Mouse (Mus musculus): ENCODE results near the gene Gm21969.

Gene Gm21969

DNA sequence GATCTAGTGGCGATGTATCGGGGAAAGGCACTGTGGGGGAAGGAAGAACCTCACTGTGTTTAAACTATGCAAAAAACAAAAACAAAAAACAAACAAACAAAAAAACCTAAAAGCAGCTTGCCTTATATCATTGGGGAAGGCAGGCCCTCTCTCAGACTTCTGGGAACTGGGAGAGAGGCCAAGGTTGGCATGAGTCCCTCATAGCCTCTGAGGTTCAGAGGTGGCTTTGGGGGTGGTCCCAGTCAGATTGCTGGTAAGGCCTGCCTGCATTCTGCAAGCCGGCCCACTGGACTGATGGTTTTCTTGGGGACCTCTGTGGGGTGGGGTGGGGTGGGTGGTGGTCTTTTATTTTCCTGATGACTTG is 14.0 kb downstream of the Gm21969 start:
- no peak for DNase-seq (ENCODE audit: low spot score in 2 of 2)

- no peak for DNase-seq (ENCODE audit: low spot score in 2 of 2)
Measured at GRCm38 (mm10) chr4:139619765-139620164, 16.8 kb downstream of the Gm21969 start.

DNA sequence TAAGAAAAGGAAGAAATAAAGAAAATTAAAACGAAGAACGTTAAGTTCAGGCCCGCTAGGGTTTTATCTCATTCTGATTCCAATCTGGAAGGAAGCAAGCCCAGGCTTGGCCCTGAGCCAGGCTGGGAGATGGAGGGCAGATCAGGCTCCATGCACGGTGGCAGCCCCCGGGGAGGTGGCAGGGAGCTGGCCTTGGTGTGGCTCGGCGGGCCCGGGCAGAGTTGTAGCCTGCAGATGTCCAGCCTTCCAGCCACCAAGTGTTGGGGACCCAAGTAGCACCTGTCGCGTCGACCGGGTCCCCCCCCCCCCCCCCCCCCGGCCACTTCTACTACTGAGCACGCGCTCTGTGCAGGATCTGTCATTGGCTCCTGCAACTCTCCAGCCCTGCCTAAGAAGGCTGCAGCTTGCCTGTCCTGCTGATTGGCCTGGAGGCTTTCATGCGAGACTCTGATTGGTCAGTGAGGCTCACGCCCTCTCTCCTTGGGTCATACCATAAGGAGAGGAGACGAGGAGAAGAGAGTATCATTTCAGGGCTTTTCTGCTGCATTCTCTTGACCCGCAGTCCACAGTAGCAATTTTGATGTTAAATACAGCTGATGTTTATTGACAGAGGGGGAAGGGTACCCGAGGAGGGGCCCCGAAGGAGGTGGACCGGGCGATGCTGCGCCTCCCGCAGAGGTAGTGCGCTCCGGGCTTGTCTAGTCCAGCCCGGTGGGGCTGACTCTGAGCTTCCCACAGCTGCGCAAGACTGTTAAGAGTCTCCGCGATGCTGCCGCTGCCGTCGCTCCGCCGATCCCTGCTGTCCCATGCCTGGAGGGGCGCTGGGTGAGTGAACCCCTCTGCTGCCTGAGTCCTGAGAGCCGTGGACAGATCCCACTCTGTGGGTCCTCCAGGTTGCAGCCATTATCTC is 19.6 kb downstream of the Gm21969 start, which contains the start of gene Aldh4a1:
TSS of gene Aldh4a1 (plus strand) at position 494 of the 910 bp plus-strand sequence.
- peak; percentile 88 to 92 for DNase-seq (ENCODE audit: low spot score in 2 of 2)

- DNase-seq (ENCODE audit: low spot score in 2 of 2): no peak
Measured at GRCm38 (mm10) chr4:139623434-139624115, 20.6 kb downstream of the Gm21969 start.

- DNase-seq (ENCODE audit: low spot score in 2 of 2): no peak
Measured at GRCm38 (mm10) chr4:139624116-139624489, 21.1 kb downstream of the Gm21969 start.

- no peak for DNase-seq (ENCODE audit: low spot score in 2 of 2)
Measured at GRCm38 (mm10) chr4:139624706-139625105, 21.7 kb downstream of the Gm21969 start.

GRCm38 (mm10) chr4:139627361-139627760 is 24.4 kb downstream of the Gm21969 start:
- DNase-seq (ENCODE audit: low spot score in 2 of 2): no peak

GRCm38 (mm10) chr4:139630171-139630570 is 27.2 kb downstream of the Gm21969 start:
- no peak for DNase-seq (ENCODE audit: low spot score in 2 of 2)

GRCm38 (mm10) chr4:139631141-139631540 is 28.2 kb downstream of the Gm21969 start:
- DNase-seq (ENCODE audit: low spot score in 2 of 2): no peak

GRCm38 (mm10) chr4:139631569-139632253 is 28.7 kb downstream of the Gm21969 start:
- no peak for DNase-seq (ENCODE audit: low spot score in 2 of 2)

- no peak for DNase-seq (ENCODE audit: low spot score in 2 of 2)
Measured at GRCm38 (mm10) chr4:139632254-139632580, 29.2 kb downstream of the Gm21969 start.

DNA sequence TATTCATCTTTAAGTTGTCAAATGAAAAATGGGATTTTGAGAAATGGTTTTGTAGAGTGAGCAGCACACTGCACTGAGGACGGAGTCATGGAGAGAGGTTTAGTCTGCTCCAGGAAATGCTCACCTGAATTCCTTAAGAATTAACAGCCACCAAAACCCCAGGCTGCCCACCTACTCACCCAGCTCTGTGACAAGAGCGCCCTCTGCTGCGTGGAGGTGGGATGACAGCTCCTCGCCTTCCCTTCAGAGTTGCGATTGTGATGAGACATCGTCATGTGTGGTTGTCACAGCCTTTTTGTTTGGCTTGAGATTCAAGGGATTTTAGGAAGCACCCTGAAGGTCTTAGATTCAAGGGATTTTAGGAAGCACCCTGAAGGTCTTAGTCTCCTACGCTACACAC is 33.4 kb downstream of the Gm21969 start:
- DNase-seq (ENCODE audit: low spot score in 2 of 2): peak in 1 of 2 experiments; percentile 61

DNA sequence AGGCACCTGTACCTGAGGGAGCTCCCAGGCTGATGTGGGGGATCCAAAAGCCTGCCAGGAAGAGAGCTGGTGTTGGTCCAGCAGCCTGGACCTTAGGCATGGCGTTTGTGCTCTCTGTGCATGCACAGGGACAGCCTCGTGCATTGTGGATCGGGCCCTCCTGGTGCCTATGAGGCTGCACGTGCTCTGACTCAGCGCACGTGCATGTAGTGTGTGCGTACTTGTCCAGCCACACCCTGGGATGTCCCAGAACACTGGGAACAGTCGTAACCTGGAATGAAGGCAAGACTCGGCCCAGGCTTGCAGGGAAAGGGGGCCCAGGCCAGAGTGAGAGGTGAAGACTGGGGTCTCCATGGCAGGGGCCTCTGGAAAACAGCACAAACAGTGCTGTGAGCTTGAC is 34.9 kb downstream of the Gm21969 start:
- no peak for DNase-seq (ENCODE audit: low spot score in 2 of 2)

DNA sequence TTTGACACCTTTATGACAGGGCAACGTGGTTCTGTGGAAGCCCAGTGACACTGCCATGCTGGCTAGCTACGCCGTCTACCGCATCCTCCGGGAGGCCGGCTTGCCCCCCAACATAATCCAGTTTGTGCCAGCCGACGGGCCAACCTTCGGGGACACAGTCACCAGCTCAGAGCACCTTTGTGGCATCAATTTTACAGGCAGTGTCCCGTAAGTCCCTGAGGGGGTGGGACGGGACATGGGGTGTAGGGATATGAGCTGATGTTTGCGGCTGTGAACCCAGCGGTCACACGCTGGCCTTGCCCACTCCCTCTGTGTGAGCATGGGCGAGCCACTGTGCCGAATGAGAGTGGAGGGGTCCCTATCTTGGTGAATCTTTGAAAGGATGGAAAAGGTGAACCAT is 35.4 kb downstream of the Gm21969 start:
- no peak for DNase-seq (ENCODE audit: low spot score in 2 of 2)

DNA sequence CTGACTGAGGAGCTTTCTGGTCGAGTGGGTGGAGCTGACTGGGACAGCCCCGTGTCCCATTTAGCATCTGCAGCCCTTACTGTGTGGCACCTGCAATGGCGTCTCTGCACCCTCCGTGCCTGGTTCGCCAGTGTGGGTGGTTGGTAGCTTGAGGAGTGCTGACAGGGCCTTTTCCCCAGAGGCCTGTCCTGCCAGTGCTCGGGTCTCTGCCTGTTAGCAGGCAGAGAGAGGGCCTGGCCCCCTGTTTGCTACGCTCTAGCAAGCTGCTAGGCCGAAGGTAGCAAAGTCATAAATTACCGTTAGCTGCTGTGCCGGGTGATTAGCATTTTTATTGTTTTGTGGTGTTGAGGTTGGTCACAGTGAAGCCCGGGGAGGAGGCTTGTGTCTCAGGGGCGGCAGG is 36.8 kb downstream of the Gm21969 start:
- no peak for DNase-seq (ENCODE audit: low spot score in 2 of 2)

DNA sequence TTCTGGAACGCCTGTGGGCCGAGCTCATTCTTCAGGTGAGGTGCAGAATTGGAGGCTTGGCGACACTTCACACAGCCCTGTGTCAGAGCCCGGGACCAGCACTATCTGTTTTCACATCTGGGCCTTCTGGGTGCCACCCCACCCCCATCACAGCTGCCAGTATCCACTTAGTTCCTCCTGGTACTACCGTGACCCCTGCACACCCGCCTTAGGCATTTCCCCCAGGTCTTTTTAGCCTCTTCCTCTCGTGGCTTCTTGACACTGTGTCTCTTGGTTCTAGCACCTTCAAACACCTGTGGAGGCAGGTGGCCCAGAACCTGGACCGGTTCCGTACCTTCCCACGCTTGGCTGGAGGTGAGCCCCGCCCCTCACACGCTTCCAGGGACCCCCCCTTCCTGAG is 37.3 kb downstream of the Gm21969 start:
- DNase-seq (ENCODE audit: low spot score in 2 of 2): no peak

- no peak for DNase-seq (ENCODE audit: low spot score in 2 of 2)
Measured at GRCm38 (mm10) chr4:139640775-139641174, 37.8 kb downstream of the Gm21969 start.

DNA sequence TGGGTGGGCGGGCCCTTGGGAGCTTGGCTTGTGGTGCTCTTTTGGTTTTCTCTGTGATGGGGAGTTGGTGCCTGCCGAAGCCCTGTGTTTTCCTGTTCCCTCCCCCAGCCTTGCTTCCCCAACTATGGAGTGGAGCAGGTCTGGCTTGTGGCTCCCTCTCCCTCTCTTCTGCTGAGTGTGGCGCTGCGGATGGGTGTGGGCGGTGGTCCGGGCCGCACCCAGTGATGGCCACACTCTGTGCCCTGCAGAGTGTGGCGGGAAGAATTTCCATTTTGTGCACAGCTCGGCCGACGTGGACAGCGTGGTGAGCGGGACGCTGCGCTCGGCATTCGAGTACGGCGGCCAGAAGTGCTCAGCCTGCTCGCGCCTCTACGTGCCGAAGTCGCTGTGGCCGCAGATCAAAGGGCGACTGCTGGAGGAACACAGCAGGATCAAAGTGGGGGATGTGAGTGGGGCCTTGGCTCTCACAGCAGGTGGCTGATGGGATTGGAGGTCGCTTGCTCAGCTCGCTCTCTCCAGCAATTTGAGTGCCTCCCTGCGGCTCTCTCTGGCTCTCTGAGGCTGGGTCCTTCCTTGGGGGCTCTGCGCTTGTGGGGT is 38.9 kb downstream of the Gm21969 start:
- DNase-seq (ENCODE audit: low spot score in 2 of 2): no peak

DNA sequence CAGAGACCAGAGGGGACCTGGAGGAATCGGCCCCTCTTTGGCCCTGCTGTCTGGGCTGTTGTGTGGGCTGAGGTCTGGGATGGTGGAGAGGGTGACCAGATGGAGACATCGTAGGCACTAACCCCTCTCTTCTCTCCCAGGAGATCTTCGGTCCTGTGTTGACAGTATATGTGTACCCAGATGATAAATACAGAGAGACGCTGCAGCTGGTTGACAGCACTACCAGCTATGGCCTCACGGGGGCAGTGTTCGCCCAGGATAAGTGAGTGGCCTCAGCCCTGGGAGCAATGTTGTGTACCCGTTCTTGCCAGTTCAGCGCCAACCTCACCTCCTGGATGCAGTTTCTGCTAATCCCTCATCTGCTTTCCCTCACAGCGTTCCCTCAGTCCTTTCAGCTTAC is 41.0 kb downstream of the Gm21969 start:
- peak; percentile 57 to 72 for DNase-seq (ENCODE audit: low spot score in 2 of 2)

DNA sequence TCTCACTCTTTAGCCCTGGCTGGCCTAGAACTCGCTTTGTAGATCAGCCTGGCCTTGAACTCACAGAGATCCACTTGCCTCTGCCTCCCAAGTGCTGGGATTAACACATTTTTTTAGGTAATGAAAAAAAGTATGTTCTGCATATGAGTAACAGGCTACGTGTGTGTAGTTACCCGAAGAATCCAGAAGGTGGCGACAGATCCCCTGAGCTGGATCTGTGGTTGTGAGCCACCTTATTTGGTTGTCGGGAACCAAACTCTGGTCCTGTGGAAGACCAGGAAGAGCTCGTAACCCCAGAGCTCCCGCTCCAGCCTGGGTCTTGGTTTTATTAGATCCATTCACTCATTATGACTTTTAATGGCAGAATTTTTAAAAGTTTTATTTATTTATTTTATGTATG is 43.9 kb downstream of the Gm21969 start:
- no peak for DNase-seq (ENCODE audit: low spot score in 2 of 2)

DNA sequence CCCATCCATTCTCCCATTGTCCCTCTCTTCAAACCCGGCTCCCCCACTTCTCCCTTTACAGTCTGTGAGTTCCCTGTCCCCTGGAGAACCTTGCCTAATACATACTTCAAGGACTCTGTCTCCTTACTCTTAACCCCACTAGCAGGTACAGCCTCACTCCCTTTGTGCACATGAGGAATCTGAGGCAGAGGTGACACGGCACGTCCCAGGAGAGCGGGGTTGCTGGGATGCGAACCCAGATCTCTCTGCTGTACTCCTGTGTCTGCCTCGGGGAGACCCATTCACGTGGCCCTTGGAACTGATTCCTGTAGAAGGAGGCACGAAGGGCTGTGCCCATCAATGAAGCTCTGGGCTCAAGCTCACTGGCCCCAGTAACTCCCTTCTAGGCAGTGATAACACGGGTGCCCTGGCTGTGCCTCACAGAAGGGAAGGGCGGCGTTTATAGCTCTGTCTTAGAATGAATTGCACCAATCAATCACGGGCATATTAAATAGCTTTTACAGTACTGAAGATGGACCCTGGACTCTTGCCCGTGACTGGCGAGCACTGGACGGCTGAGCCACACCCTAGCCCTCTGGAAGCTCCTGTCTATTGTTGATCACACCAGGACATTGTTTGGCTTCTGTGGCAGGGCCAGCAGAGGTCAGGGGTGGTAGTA is 47.2 kb downstream of the Gm21969 start:
- no peak for DNase-seq (ENCODE audit: low spot score in 2 of 2)

DNA sequence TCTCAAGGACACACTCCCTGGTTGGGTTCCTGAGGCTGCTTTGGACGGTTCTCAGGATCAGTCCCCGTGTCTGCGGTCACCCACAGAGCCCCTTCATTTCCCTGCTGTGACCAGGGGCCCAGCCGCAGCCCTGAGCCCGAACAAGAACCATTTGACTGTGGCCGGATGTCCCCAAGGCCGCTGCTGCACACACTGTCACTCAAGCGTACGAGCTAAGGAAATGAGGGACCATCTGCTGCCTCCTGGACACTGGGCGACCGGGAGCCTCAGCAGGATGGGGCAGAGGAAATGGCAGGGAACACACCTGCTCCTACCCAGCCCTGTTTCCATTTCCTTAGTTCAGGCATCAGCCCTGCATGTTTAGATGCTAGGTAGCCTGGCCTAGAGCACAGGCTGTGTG is 47.9 kb downstream of the Gm21969 start:
- no peak for DNase-seq (ENCODE audit: low spot score in 2 of 2)

Data from frontal cortex, postnatal 10 days (tissue).